Mouse (Mus musculus): ENCODE data around the gene Casp9. TPM values are rescaled to one million over a fixed set of nuclear protein-coding genes. Genes with fewer than 3 reads are reported as not detected.
A peak's percentile ranks its signal among the peaks of the same experiment; 100 is the strongest.

The Casp9 gene
- polyA plus RNA-seq (2015; fragmentation: Nextera tagmentation; extraction: Ambion mirVana) = 14.4 and 16.9 TPM in 2 replicates

DNA sequence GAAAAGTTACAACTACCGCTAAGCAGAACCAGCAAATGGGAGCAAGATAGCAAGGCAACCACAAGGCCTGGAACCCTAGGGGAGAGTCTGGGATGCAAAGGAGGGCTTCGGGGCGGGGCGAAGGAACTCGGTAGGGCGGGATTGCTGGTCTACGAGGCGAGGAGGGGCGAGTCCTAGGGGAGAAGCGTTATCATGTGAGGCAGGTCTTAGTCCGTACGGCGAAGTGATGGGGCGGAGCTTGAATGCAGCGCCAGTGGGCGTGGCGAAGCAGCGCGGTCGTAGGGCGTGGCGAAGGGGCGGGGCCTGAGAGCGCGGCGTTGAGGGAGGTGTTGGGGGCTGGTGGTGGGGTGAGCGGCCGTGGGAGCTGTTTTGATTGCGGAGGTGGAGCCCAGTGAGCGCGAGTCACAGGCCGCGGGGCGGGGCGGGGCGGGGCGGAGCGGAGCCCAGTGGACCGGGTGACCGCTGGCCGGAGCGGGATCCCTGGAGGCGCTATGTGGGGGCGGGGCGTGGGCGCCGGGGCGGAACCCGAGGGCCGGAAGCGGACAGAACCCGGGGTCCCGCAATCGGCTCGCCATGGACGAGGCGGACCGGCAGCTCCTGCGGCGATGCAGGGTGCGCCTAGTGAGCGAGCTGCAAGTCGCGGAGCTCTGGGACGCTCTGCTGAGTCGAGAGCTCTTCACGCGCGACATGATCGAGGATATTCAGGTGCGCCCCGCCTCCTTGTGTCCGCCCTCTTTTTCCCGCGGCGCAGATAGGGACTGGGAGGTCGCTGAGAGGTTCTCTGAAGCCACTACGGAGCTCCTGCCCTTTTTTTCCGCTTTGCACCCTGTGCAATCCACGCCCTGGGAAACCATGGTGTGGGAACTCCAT is at the start of gene Casp9:
TSS of gene Casp9 (plus strand) at position 331 of the 870 bp plus-strand sequence.
- ATAC-seq (ENCODE audit: insufficient number of reproducible peaks, low FRiP score, low TSS enrichment, low read depth) = peak; percentile 88

DNA sequence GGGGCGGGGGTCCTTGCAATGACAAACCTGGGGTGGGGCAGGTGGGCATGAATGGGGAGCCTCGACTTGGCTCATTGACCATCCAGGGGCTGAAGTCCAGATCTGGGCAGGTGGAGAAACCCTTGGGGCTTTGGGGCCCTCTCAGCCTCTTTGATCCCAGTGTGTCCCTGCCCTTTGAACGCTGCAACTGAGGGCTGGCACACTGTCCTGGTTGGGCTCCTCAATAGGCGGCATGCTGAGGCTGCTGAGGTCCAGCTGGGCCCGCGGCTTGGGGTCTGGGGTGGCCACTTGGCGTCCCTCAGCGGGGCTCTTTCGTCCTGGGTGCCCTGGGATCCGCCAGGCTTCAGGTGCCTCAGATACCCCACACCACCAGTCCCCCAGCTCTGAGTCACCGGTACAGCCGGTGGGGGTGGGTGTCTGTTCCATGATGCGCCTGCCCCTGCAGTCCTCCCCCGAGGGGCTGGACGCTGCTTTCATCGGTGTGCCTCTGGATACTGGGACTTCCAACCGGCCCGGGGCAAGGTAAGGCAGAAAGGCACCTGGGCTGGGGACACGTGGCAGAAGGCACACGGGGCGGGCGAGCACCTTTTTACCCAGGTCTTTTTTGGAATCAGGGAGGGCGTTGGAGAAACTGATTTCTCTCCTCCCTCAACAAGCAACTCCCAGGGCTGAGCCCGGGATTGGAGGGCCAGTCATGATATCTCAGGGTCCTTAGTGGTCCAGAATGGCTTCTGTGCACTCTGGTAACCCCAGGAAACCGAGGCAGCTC is 46.6 kb upstream of the Casp9 start, which contains the start of gene Agmat:
TSS of gene Agmat (plus strand) at position 95 of the 769 bp plus-strand sequence.
- Histone ChIP-seq H3K4me2 (replicated peaks) (no peak within 1 kb of the TSS), H3K27ac (replicated peaks) (no peak within 1 kb of the TSS), H3K9me3 (replicated peaks) (no peaks in the 10 kb centered on the region), H3K4me1 (no peaks in the 10 kb centered on the region), H3K27me3 (no peaks in the 10 kb centered on the region), H3K36me3 (no peaks in the 10 kb centered on the region), H3K9ac (no peak within 1 kb of the TSS), H3K4me3 (replicated peaks) (no peak within 1 kb of the TSS)
- ATAC-seq (ENCODE audit: insufficient number of reproducible peaks, low FRiP score, low TSS enrichment, low read depth) = no peak
- WGBS = 20% methylated on average over 25 of the region's 25 CpGs

More for the DNA sequence above, at the start of gene Casp9:
- Histone ChIP-seq H3K9me3 (replicated peaks) (no peaks in the 10 kb centered on the region), H3K9ac (peak within 1 kb of the TSS; percentile 24), H3K4me1 (peaks cover 32% of the 10 kb centered on the region), H3K4me2 (replicated peaks) (peak within 1 kb of the TSS; percentile 47), H3K4me3 (replicated peaks) (peak within 1 kb of the TSS; percentile 77), H3K27me3 (no peaks in the 10 kb centered on the region), H3K36me3 (peaks cover 7% of the 10 kb centered on the region; the same call in 1 of the 2 replicates), H3K27ac (replicated peaks) (peak within 1 kb of the TSS; percentile 95)
- WGBS = under 1% methylated on average over 75 of the region's 80 CpGs

DNA sequence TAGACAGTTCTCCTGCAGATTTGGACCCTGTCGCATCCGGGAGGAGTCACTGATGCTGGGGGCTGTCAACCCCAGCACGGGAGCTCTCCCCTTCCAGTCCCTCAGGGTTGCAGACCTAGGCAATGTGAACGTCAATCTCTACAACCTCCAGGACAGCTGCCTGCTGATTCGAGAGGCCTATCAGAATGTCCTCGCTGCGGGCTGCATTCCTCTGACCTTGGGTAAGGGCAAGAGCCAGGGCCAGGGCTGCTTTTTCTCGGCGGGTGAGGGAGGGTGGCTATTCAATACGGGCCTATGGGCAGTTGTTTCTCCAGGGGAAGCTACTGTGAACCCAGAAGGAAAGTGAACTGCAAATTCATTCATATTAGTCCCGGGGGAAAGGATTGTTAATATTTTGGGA is 43.9 kb upstream of the Casp9 start:
- H3K27me3 ChIP-seq = no peaks in the 10 kb centered on the region
- no peaks in the 10 kb centered on the region for H3K9me3 ChIP-seq (replicated peaks)
- H3K4me1 ChIP-seq = no peaks in the 10 kb centered on the region
- H3K4me2 ChIP-seq (replicated peaks) = no peak overlapping the region
- no peak overlapping the region for H3K27ac ChIP-seq (replicated peaks)
- H3K36me3 ChIP-seq = no peaks in the 10 kb centered on the region
- no peak for ATAC-seq (ENCODE audit: insufficient number of reproducible peaks, low FRiP score, low TSS enrichment, low read depth)
- no peak overlapping the region for H3K9ac ChIP-seq
- 47% methylated on average over 11 of the region's 11 CpGs for WGBS
- no peak overlapping the region for H3K4me3 ChIP-seq (replicated peaks)

DNA sequence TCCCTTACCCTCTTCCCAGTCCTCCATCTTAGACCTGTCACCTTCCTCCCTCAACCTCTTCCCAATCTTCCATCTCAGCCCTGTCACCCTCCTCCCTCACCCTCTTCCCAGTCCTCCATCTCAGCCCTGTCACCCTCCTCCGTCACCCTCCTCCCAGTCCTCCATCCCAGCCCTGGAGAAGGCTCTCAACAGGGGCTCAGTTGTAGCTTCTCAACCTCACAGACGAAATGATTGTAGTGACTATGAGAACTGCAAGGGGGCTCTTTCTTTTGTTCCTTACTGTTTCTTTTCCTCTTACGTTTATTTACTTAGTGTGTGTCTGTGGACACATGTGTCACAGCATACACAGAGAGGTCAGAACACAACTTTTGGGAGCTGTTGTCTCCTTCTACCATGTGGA is 42.6 kb upstream of the Casp9 start:
- WGBS = 70% methylated on average over 3 of the region's 3 CpGs
- no peak for ATAC-seq (ENCODE audit: insufficient number of reproducible peaks, low FRiP score, low TSS enrichment, low read depth)
- Histone ChIP-seq H3K9me3 (replicated peaks) (no peaks in the 10 kb centered on the region), H3K27me3 (no peaks in the 10 kb centered on the region), H3K9ac (no peak overlapping the region), H3K4me3 (replicated peaks) (no peak overlapping the region), H3K27ac (replicated peaks) (no peak overlapping the region), H3K4me1 (no peaks in the 10 kb centered on the region), H3K4me2 (replicated peaks) (no peak overlapping the region), H3K36me3 (no peaks in the 10 kb centered on the region)

DNA sequence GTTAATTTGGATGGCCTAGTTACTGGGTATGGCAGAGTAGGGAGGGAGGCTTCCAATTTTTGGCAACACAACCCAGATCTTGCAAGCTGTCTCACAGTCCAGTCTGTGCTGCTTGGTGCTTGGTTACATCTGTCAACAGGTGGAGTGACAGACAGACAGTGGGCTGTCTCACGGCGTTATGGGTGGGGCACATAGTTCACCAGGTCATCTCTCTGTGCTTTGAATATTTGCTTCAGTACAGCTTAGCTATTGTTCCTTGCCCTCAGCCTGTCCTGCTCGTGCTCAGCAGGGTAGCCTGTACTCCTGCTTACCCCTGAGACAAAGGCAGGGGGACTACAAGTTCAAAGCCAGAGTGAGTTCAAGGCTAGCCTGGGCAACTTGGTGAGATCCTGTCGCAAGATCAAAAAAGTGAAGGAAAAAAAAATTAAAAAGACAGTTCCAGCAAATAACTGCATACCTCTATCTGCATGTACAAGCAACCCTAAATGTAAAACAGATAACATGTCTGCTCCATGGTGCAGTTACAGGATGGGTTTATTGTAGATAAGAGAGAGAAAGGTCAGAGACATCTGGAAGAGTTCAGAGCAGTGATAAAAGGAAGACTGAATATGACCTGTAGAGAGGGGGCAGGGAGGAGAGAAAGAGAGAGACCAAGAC is 41.9 kb upstream of the Casp9 start:
- H3K9me3 ChIP-seq (replicated peaks) = no peaks in the 10 kb centered on the region
- 40% methylated on average over 4 of the region's 4 CpGs for WGBS
- 0 out of 2 replicates have a peak overlapping the region, but pooled peaks have one; percentile 44 for H3K27ac ChIP-seq (replicated peaks)
- H3K4me1 ChIP-seq = no peaks in the 10 kb centered on the region
- H3K4me2 ChIP-seq (replicated peaks) = no peak overlapping the region
- no peaks in the 10 kb centered on the region for H3K36me3 ChIP-seq
- H3K27me3 ChIP-seq = no peaks in the 10 kb centered on the region
- ATAC-seq (ENCODE audit: insufficient number of reproducible peaks, low FRiP score, low TSS enrichment, low read depth) = peak; percentile 55; the same call in 1 of the 2 replicates
- H3K4me3 ChIP-seq (replicated peaks) = no peak overlapping the region
- H3K9ac ChIP-seq = no peak overlapping the region

DNA sequence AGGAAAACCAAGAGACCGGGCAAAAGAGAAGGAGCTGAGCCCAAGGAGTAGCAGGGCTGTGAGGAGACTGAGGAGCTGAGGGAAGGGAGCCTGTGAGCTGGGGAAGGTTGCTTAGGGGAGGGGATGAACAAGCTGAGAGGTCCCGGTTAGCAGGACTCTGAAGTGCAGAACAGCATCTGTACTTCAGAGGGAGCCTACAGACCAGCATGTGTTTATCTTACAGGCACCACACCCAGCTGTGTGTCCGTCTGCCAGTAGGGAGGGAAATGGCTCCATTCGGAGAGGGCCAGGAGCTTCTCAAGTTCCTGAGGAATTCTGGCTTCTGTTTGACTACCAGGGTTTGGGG is 41.4 kb upstream of the Casp9 start:
- no peak for ATAC-seq (ENCODE audit: insufficient number of reproducible peaks, low FRiP score, low TSS enrichment, low read depth)
- WGBS = 5% methylated on average over 4 of the region's 4 CpGs
- Histone ChIP-seq H3K27ac (replicated peaks) (0 out of 2 replicates have a peak overlapping the region, but pooled peaks have one; percentile 44), H3K9me3 (replicated peaks) (no peaks in the 10 kb centered on the region), H3K27me3 (no peaks in the 10 kb centered on the region), H3K4me2 (replicated peaks) (no peak overlapping the region), H3K36me3 (no peaks in the 10 kb centered on the region), H3K4me1 (no peaks in the 10 kb centered on the region), H3K4me3 (replicated peaks) (no peak overlapping the region), H3K9ac (no peak overlapping the region)

DNA sequence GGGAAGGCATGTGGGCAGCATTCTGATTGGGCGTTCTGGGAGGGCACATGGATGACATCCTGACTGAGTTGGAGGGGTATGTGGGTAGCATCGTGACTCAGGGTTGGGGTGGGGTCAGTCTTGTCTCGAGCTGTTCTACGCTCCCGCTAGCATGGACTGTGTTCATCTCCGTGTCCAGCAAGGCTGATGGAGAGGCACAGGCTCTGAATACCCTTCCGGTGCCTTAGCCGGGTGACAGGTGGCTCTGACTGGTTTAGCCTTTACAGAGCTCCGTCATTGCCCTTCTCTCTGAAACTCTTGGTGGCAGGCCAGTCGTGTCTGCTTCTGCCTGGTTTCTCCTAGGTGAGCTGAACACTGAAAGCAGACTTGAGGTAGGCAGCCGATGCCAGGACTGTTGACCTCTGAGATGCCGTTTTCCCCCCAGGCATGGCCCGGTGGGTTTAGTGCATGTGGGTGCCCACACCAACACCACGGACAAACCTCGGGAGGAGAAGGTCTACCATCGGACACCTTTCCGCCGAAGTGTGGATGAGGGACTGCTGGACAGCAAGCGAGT is 38.0 kb upstream of the Casp9 start:
- no peaks in the 10 kb centered on the region for H3K27me3 ChIP-seq
- H3K4me3 ChIP-seq (replicated peaks) = no peak overlapping the region
- no peaks in the 10 kb centered on the region for H3K36me3 ChIP-seq
- no peak for ATAC-seq (ENCODE audit: insufficient number of reproducible peaks, low FRiP score, low TSS enrichment, low read depth)
- H3K4me2 ChIP-seq (replicated peaks) = no peak overlapping the region
- no peak overlapping the region for H3K9ac ChIP-seq
- no peaks in the 10 kb centered on the region for H3K9me3 ChIP-seq (replicated peaks)
- no peak overlapping the region for H3K27ac ChIP-seq (replicated peaks)
- H3K4me1 ChIP-seq = no peaks in the 10 kb centered on the region
- 89% methylated on average over 19 of the region's 19 CpGs for WGBS

DNA sequence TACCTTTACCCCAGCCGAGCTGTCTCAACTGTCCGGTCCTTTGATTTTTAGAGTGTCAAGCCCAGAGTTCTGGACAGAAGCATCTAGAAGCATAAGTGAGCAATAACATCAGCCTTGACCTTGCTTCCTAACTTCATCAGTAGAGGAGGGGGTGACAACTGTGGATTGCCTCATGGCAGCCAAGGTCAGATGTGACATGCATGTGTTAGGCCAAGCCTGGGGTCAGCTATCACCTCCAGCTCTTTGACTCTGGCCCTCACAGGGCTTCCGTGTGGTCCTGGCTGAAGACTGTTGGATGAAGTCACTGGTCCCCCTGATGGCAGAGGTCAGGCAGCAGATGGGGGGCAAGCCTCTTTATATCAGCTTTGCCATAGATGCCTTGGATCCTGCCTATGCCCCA is 36.3 kb upstream of the Casp9 start:
- ATAC-seq (ENCODE audit: insufficient number of reproducible peaks, low FRiP score, low TSS enrichment, low read depth) = no peak
- WGBS = 93% methylated on average over 3 of the region's 3 CpGs

DNA sequence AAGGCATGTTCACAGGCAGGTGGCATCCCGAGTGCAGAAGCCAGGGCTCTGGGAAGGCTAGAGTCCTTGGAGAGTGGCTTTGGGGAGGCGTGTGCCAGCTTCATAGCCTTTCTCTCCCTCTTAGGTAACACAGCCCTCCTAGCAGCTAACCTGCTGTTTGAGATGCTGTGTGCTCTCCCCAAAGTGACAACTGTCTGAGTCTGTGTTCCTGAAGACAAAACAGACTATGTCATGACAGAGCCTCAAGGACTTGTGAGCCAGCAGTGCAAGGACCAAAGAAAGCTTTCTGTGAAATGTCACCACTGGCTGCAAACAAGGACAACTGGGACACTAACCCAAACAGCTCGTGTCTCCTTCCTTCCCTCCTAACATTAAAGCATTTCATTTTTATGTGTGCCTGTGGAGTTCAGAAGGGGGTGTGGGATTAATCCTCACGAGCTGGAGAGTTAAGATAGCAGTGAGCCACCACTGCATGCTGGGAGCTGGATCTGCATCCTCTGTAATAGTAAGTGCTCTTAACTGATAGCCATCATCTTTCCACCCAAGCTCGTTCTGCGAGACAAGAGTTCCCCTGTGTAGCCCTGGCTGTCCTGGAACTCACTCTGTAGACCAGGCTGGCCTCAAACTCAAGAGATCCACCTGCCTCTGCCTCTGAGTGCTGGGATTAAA is 34.4 kb upstream of the Casp9 start:
- no peak for ATAC-seq (ENCODE audit: insufficient number of reproducible peaks, low FRiP score, low TSS enrichment, low read depth)
- Histone ChIP-seq H3K27me3 (no peaks in the 10 kb centered on the region), H3K36me3 (peaks cover 32% of the 10 kb centered on the region), H3K9me3 (replicated peaks) (no peaks in the 10 kb centered on the region), H3K4me3 (replicated peaks) (no peak overlapping the region), H3K4me1 (no peaks in the 10 kb centered on the region), H3K4me2 (replicated peaks) (no peak overlapping the region), H3K27ac (replicated peaks) (no peak overlapping the region), H3K9ac (no peak overlapping the region)
- WGBS = 63% methylated on average over 6 of the region's 6 CpGs

More for the DNA sequence above, 36.3 kb upstream of the Casp9 start:
- Histone ChIP-seq H3K4me2 (replicated peaks) (no peak overlapping the region), H3K27ac (replicated peaks) (no peak overlapping the region), H3K4me1 (no peaks in the 10 kb centered on the region), H3K36me3 (peaks cover 13% of the 10 kb centered on the region), H3K9me3 (replicated peaks) (no peaks in the 10 kb centered on the region), H3K9ac (no peak overlapping the region), H3K27me3 (no peaks in the 10 kb centered on the region), H3K4me3 (replicated peaks) (no peak overlapping the region)

DNA sequence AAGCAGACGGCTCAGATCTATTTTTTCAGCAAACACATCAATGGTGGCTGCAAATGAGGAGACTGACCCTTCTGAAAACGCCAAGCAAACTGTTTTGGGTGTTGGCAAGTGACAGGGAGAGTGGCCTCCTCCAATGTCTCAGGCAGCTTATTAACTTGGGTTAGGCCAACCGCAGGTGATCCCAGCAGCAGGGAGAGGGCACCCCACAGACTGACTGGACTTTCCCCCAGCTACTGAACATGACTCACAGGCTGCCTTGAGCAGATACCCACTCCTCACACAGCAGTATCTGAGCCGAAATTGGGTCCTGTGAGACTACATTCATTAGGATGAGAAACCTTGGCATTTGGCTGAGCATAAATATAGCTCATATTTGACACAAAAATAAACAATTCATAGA is 32.5 kb upstream of the Casp9 start:
- no peak for ATAC-seq (ENCODE audit: insufficient number of reproducible peaks, low FRiP score, low TSS enrichment, low read depth)
- peaks cover 2% of the 10 kb centered on the region for H3K4me1 ChIP-seq
- 82% methylated on average over 4 of the region's 4 CpGs for WGBS
- no peaks in the 10 kb centered on the region for H3K9me3 ChIP-seq (replicated peaks)
- H3K4me2 ChIP-seq (replicated peaks) = no peak overlapping the region
- H3K9ac ChIP-seq = no peak overlapping the region
- no peak overlapping the region for H3K27ac ChIP-seq (replicated peaks)
- no peak overlapping the region for H3K4me3 ChIP-seq (replicated peaks)
- no peaks in the 10 kb centered on the region for H3K27me3 ChIP-seq
- H3K36me3 ChIP-seq = peaks cover 48% of the 10 kb centered on the region

Measured in embryonic facial prominence, embryonic 15.5 days (tissue).